Mouse (Mus musculus): Measurements from ENCODE around the gene Tspoap1. TPM values are rescaled to one million over a fixed set of nuclear protein-coding genes. Genes with fewer than 3 reads are reported as not detected.

Tspoap1 gene
- polyA plus RNA-seq, 1 experiment from 2014 or later, result 10.0 TPM

- no peaks in the 10 kb centered on the region for H3K4me1 ChIP-seq (replicated peaks; ENCODE audit: control insufficient read depth, insufficient read depth, low read length)
- peak overlapping the region; percentile 83 for H3K4me3 ChIP-seq (ENCODE audit: low read depth, low read length)
- H3K9ac ChIP-seq (ENCODE audit: low read depth, low read length), result peak overlapping the region; percentile 64
- 0 out of 2 replicates have a peak, but pooled peaks cover 3% of the 10 kb centered on the region for H3K36me3 ChIP-seq (ENCODE audit: control insufficient read depth, insufficient read depth, low read length)
- H3K4me2 ChIP-seq (replicated peaks; ENCODE audit: low read depth, low read length), result peak overlapping the region; percentile 85
- 2% methylated on average over 31 of the region's 31 CpGs for WGBS
- ATAC-seq (ENCODE audit: low FRiP score), result peak; percentile 67
- DNase-seq (ENCODE audit: low spot score), result peak; percentile 74
- no peaks in the 10 kb centered on the region for H3K9me3 ChIP-seq (ENCODE audit: control insufficient read depth, low read length)
- no peaks in the 10 kb centered on the region; the same call in 1 of the 2 replicates for H3K27me3 ChIP-seq (ENCODE audit: control insufficient read depth, insufficient read depth, low read length)
- peak overlapping the region; percentile 68; the same call in 1 of the 2 replicates for H3K27ac ChIP-seq (ENCODE audit: low read depth, low read length)
These were observed 23.6 kb upstream of the Tspoap1 start for GRCm38 (mm10) chr11:87736647-87737134.

GRCm38 (mm10) chr11:87737175-87737740 lies 23.1 kb upstream of the Tspoap1 start, which contains the start of gene Supt4a:
TSS of gene Supt4a (plus strand) at chr11:87737552.
- no peaks in the 10 kb centered on the region; the same call in 1 of the 2 replicates for H3K27me3 ChIP-seq (ENCODE audit: control insufficient read depth, insufficient read depth, low read length)
- H3K9me3 ChIP-seq (ENCODE audit: control insufficient read depth, low read length), result no peaks in the 10 kb centered on the region
- ATAC-seq (ENCODE audit: low FRiP score) (peak; percentile 93), DNase-seq (ENCODE audit: low spot score) (peak; percentile 100)
- H3K36me3 ChIP-seq (ENCODE audit: control insufficient read depth, insufficient read depth, low read length), result 0 out of 2 replicates have a peak, but pooled peaks cover 3% of the 10 kb centered on the region
- peak within 1 kb of the TSS; percentile 68; the same call in 1 of the 2 replicates for H3K27ac ChIP-seq (ENCODE audit: low read depth, low read length)
- peak within 1 kb of the TSS; percentile 80 for H3K9ac ChIP-seq (ENCODE audit: low read depth, low read length)
- WGBS, result under 1% methylated on average over 57 of the region's 57 CpGs
- H3K4me2 ChIP-seq (replicated peaks; ENCODE audit: low read depth, low read length), result peak within 1 kb of the TSS; percentile 85
- H3K4me1 ChIP-seq (replicated peaks; ENCODE audit: control insufficient read depth, insufficient read depth, low read length), result no peaks in the 10 kb centered on the region
- peak within 1 kb of the TSS; percentile 83 for H3K4me3 ChIP-seq (ENCODE audit: low read depth, low read length)

- no peak overlapping the region for H3K9ac ChIP-seq (ENCODE audit: low read depth, low read length)
- DNase-seq (ENCODE audit: low spot score) (no peak), ATAC-seq (ENCODE audit: low FRiP score) (no peak)
- no peaks in the 10 kb centered on the region for H3K9me3 ChIP-seq (ENCODE audit: control insufficient read depth, low read length)
- 90% methylated on average over 3 of the region's 3 CpGs for WGBS
- H3K4me2 ChIP-seq (replicated peaks; ENCODE audit: low read depth, low read length), result no peak overlapping the region
- H3K4me3 ChIP-seq (ENCODE audit: low read depth, low read length), result no peak overlapping the region
- H3K4me1 ChIP-seq (replicated peaks; ENCODE audit: control insufficient read depth, insufficient read depth, low read length), result no peaks in the 10 kb centered on the region
- H3K27ac ChIP-seq (ENCODE audit: low read depth, low read length), result no peak overlapping the region
- H3K27me3 ChIP-seq (ENCODE audit: control insufficient read depth, insufficient read depth, low read length), result no peaks in the 10 kb centered on the region
- 0 out of 2 replicates have a peak, but pooled peaks cover 3% of the 10 kb centered on the region for H3K36me3 ChIP-seq (ENCODE audit: control insufficient read depth, insufficient read depth, low read length)
These were observed 16.6 kb upstream of the Tspoap1 start for GRCm38 (mm10) chr11:87743691-87744090.

GRCm38 (mm10) chr11:87744964-87745363 lies 15.4 kb upstream of the Tspoap1 start:
- Histone ChIP-seq H3K9me3 (ENCODE audit: control insufficient read depth, low read length) (no peaks in the 10 kb centered on the region), H3K4me3 (ENCODE audit: low read depth, low read length) (no peak overlapping the region), H3K27me3 (ENCODE audit: control insufficient read depth, insufficient read depth, low read length) (no peaks in the 10 kb centered on the region), H3K27ac (ENCODE audit: low read depth, low read length) (no peak overlapping the region), H3K4me2 (replicated peaks; ENCODE audit: low read depth, low read length) (no peak overlapping the region), H3K4me1 (replicated peaks; ENCODE audit: control insufficient read depth, insufficient read depth, low read length) (no peaks in the 10 kb centered on the region), H3K9ac (ENCODE audit: low read depth, low read length) (no peak overlapping the region), H3K36me3 (ENCODE audit: control insufficient read depth, insufficient read depth, low read length) (0 out of 2 replicates have a peak, but pooled peaks cover 3% of the 10 kb centered on the region)
- 88% methylated on average over 4 of the region's 4 CpGs for WGBS
- DNase-seq (ENCODE audit: low spot score) (no peak), ATAC-seq (ENCODE audit: low FRiP score) (no peak)

GRCm38 (mm10) chr11:87745632-87746555 lies 14.4 kb upstream of the Tspoap1 start:
- H3K9me3 ChIP-seq (ENCODE audit: control insufficient read depth, low read length), result no peaks in the 10 kb centered on the region
- 0 out of 2 replicates have a peak, but pooled peaks cover 3% of the 10 kb centered on the region for H3K36me3 ChIP-seq (ENCODE audit: control insufficient read depth, insufficient read depth, low read length)
- no peaks in the 10 kb centered on the region for H3K4me1 ChIP-seq (replicated peaks; ENCODE audit: control insufficient read depth, insufficient read depth, low read length)
- no peaks in the 10 kb centered on the region for H3K27me3 ChIP-seq (ENCODE audit: control insufficient read depth, insufficient read depth, low read length)
- ATAC-seq (ENCODE audit: low FRiP score) (no peak), DNase-seq (ENCODE audit: low spot score) (no peak)
- H3K4me3 ChIP-seq (ENCODE audit: low read depth, low read length), result no peak overlapping the region
- no peak overlapping the region for H3K27ac ChIP-seq (ENCODE audit: low read depth, low read length)
- H3K4me2 ChIP-seq (replicated peaks; ENCODE audit: low read depth, low read length), result no peak overlapping the region
- 82% methylated on average over 9 of the region's 9 CpGs for WGBS
- no peak overlapping the region for H3K9ac ChIP-seq (ENCODE audit: low read depth, low read length)

GRCm38 (mm10) chr11:87747312-87747711 lies 13.0 kb upstream of the Tspoap1 start:
- no peaks in the 10 kb centered on the region for H3K4me1 ChIP-seq (replicated peaks; ENCODE audit: control insufficient read depth, insufficient read depth, low read length)
- H3K9me3 ChIP-seq (ENCODE audit: control insufficient read depth, low read length), result no peaks in the 10 kb centered on the region
- H3K9ac ChIP-seq (ENCODE audit: low read depth, low read length), result no peak overlapping the region
- H3K27me3 ChIP-seq (ENCODE audit: control insufficient read depth, insufficient read depth, low read length), result no peaks in the 10 kb centered on the region
- H3K27ac ChIP-seq (ENCODE audit: low read depth, low read length), result no peak overlapping the region
- 95% methylated on average over 3 of the region's 5 CpGs for WGBS
- no peak overlapping the region for H3K4me3 ChIP-seq (ENCODE audit: low read depth, low read length)
- no peaks in the 10 kb centered on the region for H3K36me3 ChIP-seq (ENCODE audit: control insufficient read depth, insufficient read depth, low read length)
- no peak overlapping the region for H3K4me2 ChIP-seq (replicated peaks; ENCODE audit: low read depth, low read length)
- ATAC-seq (ENCODE audit: low FRiP score), result no peak
- no peak for DNase-seq (ENCODE audit: low spot score)

- no peak for ATAC-seq (ENCODE audit: low FRiP score)
- DNase-seq (ENCODE audit: low spot score), result no peak
- Histone ChIP-seq H3K36me3 (ENCODE audit: control insufficient read depth, insufficient read depth, low read length) (no peaks in the 10 kb centered on the region), H3K4me2 (replicated peaks; ENCODE audit: low read depth, low read length) (no peak overlapping the region), H3K9ac (ENCODE audit: low read depth, low read length) (no peak overlapping the region), H3K27me3 (ENCODE audit: control insufficient read depth, insufficient read depth, low read length) (no peaks in the 10 kb centered on the region), H3K9me3 (ENCODE audit: control insufficient read depth, low read length) (no peaks in the 10 kb centered on the region), H3K4me1 (replicated peaks; ENCODE audit: control insufficient read depth, insufficient read depth, low read length) (no peaks in the 10 kb centered on the region), H3K27ac (ENCODE audit: low read depth, low read length) (no peak overlapping the region), H3K4me3 (ENCODE audit: low read depth, low read length) (no peak overlapping the region)
- 95% methylated on average over 7 of the region's 7 CpGs for WGBS
These were observed 12.6 kb upstream of the Tspoap1 start for GRCm38 (mm10) chr11:87747716-87748115.

- Histone ChIP-seq H3K9me3 (ENCODE audit: control insufficient read depth, low read length) (no peaks in the 10 kb centered on the region), H3K4me1 (replicated peaks; ENCODE audit: control insufficient read depth, insufficient read depth, low read length) (no peaks in the 10 kb centered on the region), H3K4me2 (replicated peaks; ENCODE audit: low read depth, low read length) (no peak overlapping the region), H3K27ac (ENCODE audit: low read depth, low read length) (no peak overlapping the region), H3K9ac (ENCODE audit: low read depth, low read length) (no peak overlapping the region), H3K4me3 (ENCODE audit: low read depth, low read length) (no peak overlapping the region), H3K27me3 (ENCODE audit: control insufficient read depth, insufficient read depth, low read length) (no peaks in the 10 kb centered on the region), H3K36me3 (ENCODE audit: control insufficient read depth, insufficient read depth, low read length) (no peaks in the 10 kb centered on the region)
- WGBS, result 37% methylated on average over 19 of the region's 19 CpGs
- DNase-seq (ENCODE audit: low spot score) (no peak), ATAC-seq (ENCODE audit: low FRiP score) (no peak)
These were observed 11.9 kb upstream of the Tspoap1 start for GRCm38 (mm10) chr11:87748132-87749119.

All from hindbrain, embryonic 11.5 days (tissue).